Mouse (Mus musculus): ENCODE results near the gene Add3. TPM values are rescaled to one million over a fixed set of nuclear protein-coding genes. Genes with fewer than 3 reads are reported as not detected.

The Add3 gene
- polyA plus RNA-seq, 1 experiment from 2014 or later = 55.4 TPM

DNA sequence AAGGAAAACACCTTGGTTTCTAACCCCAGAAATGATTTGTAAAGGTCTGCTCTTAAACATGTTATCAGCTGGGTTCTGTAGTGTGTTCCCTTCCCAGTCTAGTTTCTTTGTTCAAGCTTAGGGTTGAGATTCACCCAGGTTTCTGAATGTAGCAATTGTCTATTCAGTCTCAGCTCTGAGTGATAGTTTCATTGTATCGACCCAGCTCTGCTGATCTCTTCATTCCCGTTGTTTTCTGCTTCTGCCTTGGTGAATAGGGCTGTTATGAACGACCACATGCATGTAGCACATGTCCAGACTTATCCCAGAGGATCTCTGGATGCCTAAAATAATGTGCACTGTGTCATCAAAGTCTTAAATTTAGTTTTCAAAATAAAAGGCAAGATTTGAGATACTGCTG is 19.8 kb upstream of the Add3 start:
- H3K27me3 ChIP-seq (ENCODE audit: poor library complexity, severe bottlenecking) = no peaks in the 10 kb centered on the region

DNA sequence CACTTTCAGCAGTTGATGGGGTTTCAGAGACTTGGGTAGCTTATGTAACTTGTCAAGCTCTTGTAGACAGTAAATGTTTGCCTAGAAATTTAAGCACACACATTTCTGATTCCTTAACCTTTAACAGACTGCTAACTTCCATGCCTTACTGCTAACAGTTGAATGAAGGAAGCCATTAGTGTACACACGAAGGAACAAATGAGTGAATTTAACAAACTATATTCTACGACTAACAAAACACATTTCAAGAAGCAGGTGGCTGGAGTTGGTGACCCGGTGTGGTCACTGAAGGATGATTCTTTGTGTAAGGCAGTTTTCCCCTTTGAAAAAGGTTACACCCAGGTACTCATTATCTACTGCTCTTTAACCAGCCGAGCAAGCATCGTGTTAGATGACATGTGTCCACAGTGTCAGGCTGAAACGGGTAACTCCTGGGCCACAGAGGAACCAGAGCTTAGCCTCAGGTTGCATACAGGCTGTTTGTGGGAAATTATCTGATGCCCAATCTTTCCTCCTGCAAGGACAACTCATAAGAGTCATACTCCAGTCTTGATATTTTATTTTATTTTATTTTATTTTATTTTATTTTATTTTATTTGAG is 17.5 kb upstream of the Add3 start:
- H3K9me3 ChIP-seq = no peaks in the 10 kb centered on the region
- 86% methylated on average over 6 of the region's 6 CpGs for WGBS
- DNase-seq (ENCODE audit: extremely low spot score, low spot score) = no peak
- no peaks in the 10 kb centered on the region for H3K27me3 ChIP-seq (ENCODE audit: poor library complexity, severe bottlenecking)
- H3K36me3 ChIP-seq (replicated peaks) = no peaks in the 10 kb centered on the region
- no peak overlapping the region for H3K4me3 ChIP-seq
- H3K4me1 ChIP-seq = 0 out of 2 replicates have a peak, but pooled peaks cover 5% of the 10 kb centered on the region
- H3K27ac ChIP-seq = no peak overlapping the region

More for the DNA sequence above, 19.8 kb upstream of the Add3 start:
- H3K36me3 ChIP-seq (replicated peaks) = no peaks in the 10 kb centered on the region
- no peak overlapping the region for H3K4me3 ChIP-seq
- DNase-seq (ENCODE audit: extremely low spot score, low spot score) = no peak
- H3K27ac ChIP-seq = no peak overlapping the region
- WGBS = 81% methylated on average over 3 of the region's 3 CpGs
- peaks cover 7% of the 10 kb centered on the region for H3K9me3 ChIP-seq
- no peaks in the 10 kb centered on the region for H3K4me1 ChIP-seq

DNA sequence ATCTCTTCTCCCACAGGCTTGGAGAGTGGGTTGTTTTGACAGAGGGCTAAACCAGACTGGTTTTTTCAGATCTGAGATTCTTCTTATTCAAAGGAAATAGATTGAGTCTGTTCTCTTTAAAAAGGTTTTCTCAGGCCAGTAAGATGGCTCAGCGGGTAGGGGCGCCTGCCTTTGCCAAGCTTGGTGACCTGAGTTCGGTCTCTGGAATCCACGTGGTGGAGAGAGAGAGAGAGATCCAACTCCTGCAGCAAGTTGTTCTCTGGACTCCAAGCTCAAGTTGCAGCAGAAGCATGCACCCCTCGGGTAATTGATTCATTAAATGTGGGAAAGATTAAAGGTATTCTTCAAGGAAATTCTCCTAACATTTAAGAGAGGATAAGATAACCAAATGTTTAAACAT is 16.9 kb upstream of the Add3 start:
- DNase-seq (ENCODE audit: extremely low spot score, low spot score) = no peak
- Histone ChIP-seq H3K36me3 (replicated peaks) (no peaks in the 10 kb centered on the region), H3K4me3 (no peak overlapping the region), H3K4me1 (0 out of 2 replicates have a peak, but pooled peaks cover 9% of the 10 kb centered on the region), H3K27me3 (ENCODE audit: poor library complexity, severe bottlenecking) (no peaks in the 10 kb centered on the region), H3K9me3 (no peaks in the 10 kb centered on the region), H3K27ac (no peak overlapping the region)
- WGBS = 69% methylated on average over 5 of the region's 5 CpGs

DNA sequence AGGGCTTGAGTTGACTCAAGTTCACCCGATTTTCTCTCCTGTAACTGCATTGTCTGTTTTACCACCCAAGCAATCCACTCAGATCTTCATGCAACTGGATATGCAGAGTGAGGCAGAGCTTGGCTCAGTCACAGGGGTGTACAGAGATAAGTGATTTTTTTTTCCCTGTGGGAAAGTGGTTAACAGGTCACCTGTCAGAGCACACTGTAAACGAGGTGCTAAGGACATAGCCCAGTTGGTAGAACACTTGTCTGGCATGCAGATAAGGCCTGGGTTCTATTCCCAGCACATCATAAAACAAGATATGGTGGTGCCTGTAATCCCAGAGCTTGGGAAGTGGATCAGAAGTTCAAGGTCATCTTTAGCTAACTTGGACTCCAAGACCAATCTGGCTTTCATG is 14.6 kb upstream of the Add3 start:
- Histone ChIP-seq H3K36me3 (replicated peaks) (no peaks in the 10 kb centered on the region), H3K4me3 (no peak overlapping the region), H3K27ac (no peak overlapping the region), H3K4me1 (0 out of 2 replicates have a peak, but pooled peaks cover 13% of the 10 kb centered on the region), H3K9me3 (no peaks in the 10 kb centered on the region), H3K27me3 (ENCODE audit: poor library complexity, severe bottlenecking) (peaks cover 4% of the 10 kb centered on the region; the same call in 1 of the 2 replicates)
- WGBS = 87% methylated on average over 2 of the region's 2 CpGs
- no peak for DNase-seq (ENCODE audit: extremely low spot score, low spot score)

DNA sequence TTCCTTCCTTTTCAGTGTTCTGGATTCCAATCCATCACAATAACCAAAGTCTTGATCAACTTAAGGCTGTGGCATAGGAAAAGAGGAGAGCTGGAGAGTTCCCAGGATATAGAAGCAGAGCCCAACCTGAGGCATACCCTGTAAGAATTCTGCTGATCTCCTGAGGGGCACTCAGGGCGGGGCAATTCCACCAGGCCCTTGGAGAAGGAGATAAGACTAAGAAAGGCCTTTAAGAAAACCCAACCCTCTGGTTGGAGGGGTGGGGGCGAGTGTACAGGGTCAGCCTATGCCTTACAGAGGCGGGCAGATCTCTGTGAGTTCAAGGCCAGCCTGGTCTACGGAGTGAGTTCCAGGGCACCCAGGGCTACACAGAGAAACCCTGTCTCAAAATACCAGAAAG is 13.7 kb upstream of the Add3 start:
- H3K4me1 ChIP-seq = 0 out of 2 replicates have a peak, but pooled peaks cover 13% of the 10 kb centered on the region
- H3K27me3 ChIP-seq (ENCODE audit: poor library complexity, severe bottlenecking) = peaks cover 9% of the 10 kb centered on the region; the same call in 1 of the 2 replicates
- no peak for DNase-seq (ENCODE audit: extremely low spot score, low spot score)
- 94% methylated on average over 4 of the region's 4 CpGs for WGBS
- H3K27ac ChIP-seq = no peak overlapping the region
- H3K36me3 ChIP-seq (replicated peaks) = no peaks in the 10 kb centered on the region
- no peak overlapping the region for H3K4me3 ChIP-seq
- no peaks in the 10 kb centered on the region for H3K9me3 ChIP-seq

DNA sequence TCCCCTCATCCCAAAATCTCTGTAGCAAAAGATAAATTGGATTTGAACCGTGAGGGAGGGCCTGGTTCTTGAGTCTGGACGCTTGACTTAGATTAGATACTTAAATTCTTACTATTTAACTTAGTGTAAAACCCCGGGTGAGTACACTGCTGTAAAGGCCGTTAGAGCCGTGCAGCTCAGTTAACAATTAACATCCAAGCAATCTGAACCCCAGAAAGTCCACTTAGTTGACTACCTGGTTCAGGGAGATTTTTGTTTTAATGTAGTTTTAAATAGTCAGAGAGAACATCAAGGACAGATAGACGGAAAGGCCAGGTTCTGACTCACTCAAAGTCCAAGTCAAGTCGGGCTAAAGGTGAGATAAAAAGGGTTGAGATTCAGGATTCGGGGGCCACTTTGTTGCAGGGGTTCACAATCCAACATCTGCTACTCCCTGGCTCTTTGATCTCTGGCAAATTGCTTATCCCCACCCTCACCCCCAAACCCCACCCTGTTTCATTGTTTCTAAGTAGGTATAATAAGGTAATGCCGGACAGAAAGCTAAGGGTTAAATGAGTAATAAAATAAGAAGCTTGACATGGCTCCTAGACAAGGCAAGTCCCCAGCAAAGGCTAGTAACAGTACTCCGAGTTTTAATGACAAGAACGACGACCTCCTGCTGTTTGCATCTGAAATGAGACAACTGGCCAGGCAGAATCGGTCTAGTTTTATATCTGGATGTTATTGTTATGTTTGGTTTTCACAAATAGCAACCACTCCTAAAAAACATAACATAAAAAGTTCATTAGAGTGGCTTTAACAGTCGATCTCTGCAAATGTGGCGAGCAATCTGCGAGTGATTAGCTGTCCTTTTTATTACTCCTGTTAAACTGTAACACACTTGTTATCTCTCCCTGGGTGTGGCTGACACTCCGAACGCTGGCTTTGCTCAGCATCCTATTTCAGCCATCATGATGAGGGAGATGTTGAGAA is 12.6 kb upstream of the Add3 start:
- Histone ChIP-seq H3K27ac (no peak overlapping the region), H3K9me3 (no peaks in the 10 kb centered on the region), H3K4me1 (peaks cover 15% of the 10 kb centered on the region; the same call in 1 of the 2 replicates), H3K4me3 (no peak overlapping the region), H3K27me3 (ENCODE audit: poor library complexity, severe bottlenecking) (peaks cover 9% of the 10 kb centered on the region; the same call in 1 of the 2 replicates), H3K36me3 (replicated peaks) (no peaks in the 10 kb centered on the region)
- DNase-seq (ENCODE audit: extremely low spot score, low spot score) = no peak
- WGBS = 70% methylated on average over 18 of the region's 18 CpGs

DNA sequence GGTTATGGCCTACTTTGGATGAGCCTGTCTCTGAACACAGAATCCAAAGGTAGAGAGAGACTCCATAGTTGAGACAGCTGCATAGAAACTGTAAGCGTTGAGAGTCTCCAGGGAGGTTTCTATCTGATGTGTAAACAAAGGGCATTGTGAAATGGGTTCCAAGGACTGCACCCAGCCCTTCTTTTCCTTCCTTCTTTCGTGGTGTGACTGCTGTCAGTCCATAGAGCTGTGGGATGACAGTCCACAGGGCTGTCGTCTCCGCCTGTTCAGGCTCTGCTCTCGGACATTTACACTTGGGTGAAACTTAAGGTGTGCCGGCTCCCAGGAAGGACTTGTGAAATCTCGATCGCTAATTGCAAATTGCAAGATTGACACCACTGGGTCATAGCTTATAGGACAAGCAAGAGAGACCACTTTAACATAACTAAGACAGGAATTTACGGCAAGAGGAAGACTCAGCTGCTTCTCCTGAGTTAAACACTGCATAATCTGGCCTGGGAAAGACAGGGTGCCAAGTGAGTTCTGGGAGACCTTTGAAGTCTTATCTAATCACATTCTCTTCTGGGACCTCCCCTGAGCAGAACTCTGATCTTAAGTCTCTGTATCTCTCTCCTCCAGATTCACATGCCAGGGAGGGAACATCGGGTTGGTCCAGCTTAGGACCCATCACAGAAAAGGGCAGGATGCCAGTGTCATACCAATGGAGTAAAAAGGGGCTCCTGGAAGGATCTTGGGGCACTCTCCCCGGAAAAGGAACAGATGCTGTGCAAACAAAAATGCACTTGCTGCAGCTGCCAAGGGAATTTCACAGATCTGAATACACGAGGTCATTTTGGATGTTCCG is 11.5 kb upstream of the Add3 start:
- Histone ChIP-seq H3K36me3 (replicated peaks) (no peaks in the 10 kb centered on the region), H3K27me3 (ENCODE audit: poor library complexity, severe bottlenecking) (peaks cover 9% of the 10 kb centered on the region; the same call in 1 of the 2 replicates), H3K9me3 (no peaks in the 10 kb centered on the region), H3K4me3 (no peak overlapping the region), H3K27ac (no peak overlapping the region), H3K4me1 (peaks cover 22% of the 10 kb centered on the region)
- DNase-seq (ENCODE audit: extremely low spot score, low spot score) = no peak
- 69% methylated on average over 13 of the region's 13 CpGs for WGBS

DNA sequence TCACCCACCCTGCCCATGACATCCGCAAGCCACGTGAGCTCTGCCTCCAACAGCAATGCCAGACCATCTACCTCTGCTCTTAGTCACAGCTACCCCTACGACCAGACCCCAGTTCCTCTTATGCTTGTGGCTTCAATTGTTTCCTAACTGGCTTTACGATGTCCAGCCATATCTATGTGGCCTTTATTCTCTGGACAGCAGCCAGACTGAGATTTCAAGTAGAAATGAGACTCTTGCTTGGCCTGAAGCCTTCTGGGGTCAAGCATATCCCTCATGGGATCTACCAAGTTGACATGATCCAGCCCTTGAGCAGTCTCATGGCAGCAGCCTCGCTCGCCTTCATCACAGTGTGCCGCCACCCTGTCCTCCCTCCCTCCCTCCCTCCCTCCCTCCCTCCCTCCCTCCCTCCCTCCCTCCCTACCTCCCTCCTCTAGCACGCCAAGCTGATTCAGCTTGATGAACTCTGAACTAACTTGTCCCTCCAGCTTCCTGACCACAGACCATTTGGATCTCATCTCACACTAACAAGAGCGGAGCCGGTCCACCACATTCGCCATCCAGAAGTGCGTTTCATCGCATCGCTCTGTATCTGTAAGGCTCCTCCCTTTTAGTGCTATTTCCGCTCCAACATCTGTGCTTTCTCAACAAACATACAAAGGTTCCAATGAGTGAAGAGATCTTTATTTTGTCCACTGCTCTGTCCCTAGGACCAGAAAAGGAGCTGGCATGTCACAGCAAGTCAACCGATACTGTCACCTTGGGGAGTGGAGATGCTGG is 9.7 kb upstream of the Add3 start:
- H3K27ac ChIP-seq = no peak overlapping the region
- H3K27me3 ChIP-seq (ENCODE audit: poor library complexity, severe bottlenecking) = peaks cover 12% of the 10 kb centered on the region
- H3K4me1 ChIP-seq = peaks cover 22% of the 10 kb centered on the region
- no peaks in the 10 kb centered on the region for H3K36me3 ChIP-seq (replicated peaks)
- DNase-seq (ENCODE audit: extremely low spot score, low spot score) = no peak
- H3K9me3 ChIP-seq = no peaks in the 10 kb centered on the region
- WGBS = 92% methylated on average over 15 of the region's 16 CpGs
- no peak overlapping the region for H3K4me3 ChIP-seq

DNA sequence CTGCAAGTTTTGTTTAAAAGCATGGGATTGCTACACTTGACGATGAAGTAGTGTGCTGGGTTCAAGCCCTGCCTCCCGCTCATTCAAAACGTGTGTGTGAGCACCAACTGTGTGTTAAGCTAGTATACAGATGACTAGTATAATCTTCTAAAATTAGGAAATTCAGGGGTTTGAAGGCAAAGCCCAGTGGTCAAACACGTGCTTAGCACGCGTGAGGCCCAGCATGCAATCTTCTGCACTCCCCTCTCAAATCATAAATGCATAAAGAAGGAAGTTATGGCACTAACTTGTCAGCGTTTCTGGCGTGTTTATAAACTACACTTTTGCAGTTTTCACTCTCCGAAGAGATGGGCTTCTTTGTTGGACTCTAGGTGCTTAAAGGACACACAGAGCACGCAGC is 7.8 kb upstream of the Add3 start:
- Histone ChIP-seq H3K4me1 (peaks cover 36% of the 10 kb centered on the region), H3K27ac (no peak overlapping the region), H3K36me3 (replicated peaks) (no peaks in the 10 kb centered on the region), H3K27me3 (ENCODE audit: poor library complexity, severe bottlenecking) (peaks cover 12% of the 10 kb centered on the region), H3K9me3 (no peaks in the 10 kb centered on the region), H3K4me3 (no peak overlapping the region)
- 88% methylated on average over 10 of the region's 10 CpGs for WGBS
- no peak for DNase-seq (ENCODE audit: extremely low spot score, low spot score)

DNA sequence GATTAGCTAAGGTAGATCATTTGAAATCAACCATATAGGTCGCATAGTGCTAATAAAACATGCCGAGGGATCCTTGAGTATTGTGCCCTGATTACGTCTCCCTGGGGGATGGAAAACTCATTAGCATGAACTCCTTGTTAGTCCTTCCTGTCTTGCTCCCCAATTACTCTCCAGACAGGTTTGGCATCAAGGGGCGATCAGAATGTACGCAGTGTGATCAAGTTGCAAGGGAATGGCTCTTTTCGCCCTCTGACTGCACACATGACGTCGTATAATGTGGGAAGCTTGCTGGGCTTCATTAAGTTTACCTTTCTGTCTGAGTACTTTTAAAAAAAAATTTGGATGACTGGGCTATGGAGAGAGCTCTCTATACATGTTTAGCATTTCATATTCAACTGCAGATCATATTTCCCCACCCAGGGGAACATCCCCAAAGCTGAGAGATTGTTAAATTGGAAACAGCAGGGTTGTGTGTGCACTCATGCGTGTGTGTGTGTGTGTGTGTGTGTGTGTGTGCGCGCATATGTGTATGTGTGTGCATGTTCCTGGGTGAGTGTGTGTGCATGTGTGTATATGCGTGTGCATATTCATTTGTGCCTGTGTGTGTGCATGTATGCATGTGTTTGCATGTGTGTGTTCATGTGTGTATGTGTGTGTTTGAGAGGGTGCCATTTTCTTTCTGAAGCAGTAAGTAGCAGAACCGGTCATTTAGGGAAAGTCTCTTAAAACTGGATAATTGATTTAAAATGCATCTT is 3.7 kb upstream of the Add3 start:
- H3K9me3 ChIP-seq = no peaks in the 10 kb centered on the region
- no peak overlapping the region for H3K4me3 ChIP-seq
- DNase-seq (ENCODE audit: extremely low spot score, low spot score) = no peak
- peaks cover 47% of the 10 kb centered on the region for H3K4me1 ChIP-seq
- H3K27me3 ChIP-seq (ENCODE audit: poor library complexity, severe bottlenecking) = peaks cover 32% of the 10 kb centered on the region
- 73% methylated on average over 13 of the region's 13 CpGs for WGBS
- no peaks in the 10 kb centered on the region for H3K36me3 ChIP-seq (replicated peaks)
- H3K27ac ChIP-seq = no peak overlapping the region

DNA sequence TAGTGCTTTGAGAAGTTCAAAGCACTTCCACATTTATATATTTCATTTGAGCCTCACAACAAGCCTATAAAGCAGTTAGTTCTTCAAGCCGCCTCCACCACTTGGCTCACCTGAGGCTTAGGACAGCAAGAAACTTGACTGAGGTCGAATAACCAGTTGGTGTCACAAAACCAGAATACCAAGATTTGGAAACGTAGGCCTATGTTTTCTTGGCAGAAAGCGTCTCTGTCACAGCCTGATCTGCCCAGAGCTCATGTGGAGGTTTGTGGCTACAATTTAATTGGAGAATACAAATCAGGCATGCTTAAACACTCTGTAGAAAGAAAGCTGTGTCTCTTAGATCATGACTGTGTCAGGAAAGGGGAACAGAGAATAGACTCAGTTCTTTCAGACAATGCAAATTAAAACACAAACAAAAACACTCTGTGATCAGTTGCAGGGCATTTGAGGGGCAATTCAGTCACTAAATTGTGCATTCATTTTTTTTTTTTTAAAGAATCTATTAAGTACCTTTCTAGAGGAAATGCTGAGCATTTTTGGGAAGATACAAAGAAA is 3.0 kb upstream of the Add3 start:
- no peak for DNase-seq (ENCODE audit: extremely low spot score, low spot score)
- no peak overlapping the region for H3K4me3 ChIP-seq
- H3K27me3 ChIP-seq (ENCODE audit: poor library complexity, severe bottlenecking) = peaks cover 34% of the 10 kb centered on the region
- peaks cover 54% of the 10 kb centered on the region for H3K4me1 ChIP-seq
- WGBS = 56% methylated on average over 4 of the region's 4 CpGs
- no peak overlapping the region for H3K27ac ChIP-seq
- no peaks in the 10 kb centered on the region for H3K9me3 ChIP-seq
- H3K36me3 ChIP-seq (replicated peaks) = no peaks in the 10 kb centered on the region

Measured in forebrain, embryonic 10.5 days (tissue).